Mouse (Mus musculus) left cerebral cortex, postnatal 4 days (tissue): ENCODE measurements around the gene Gapdh. TPM values are rescaled to one million over a fixed set of nuclear protein-coding genes. Genes with fewer than 3 reads are reported as not detected.

ENCODE experiments used
- DNase-seq: peaks from one replicate; pipeline ENCODE4 v3.0.0-alpha.2; 2022
- intact Hi-C: fragments of 180-260 bp; cut with DNase I; formaldehyde crosslinking; loops from one replicate; pipeline ENCODE4 v1.15.1; 2025
- microRNA-seq: library from miRNA; unstranded; fragments of <30 nt; microRNA quantifications from one replicate; pipeline ENCODE4 v1.2.0, GENCODE M21; 2022
- total RNA-seq, 2 experiments: library from RNA; stranded (reverse); gene quantifications; 2 replicates each; pipeline ENCODE4 v1.2.3; 2021

The Gapdh gene
- total RNA-seq, 2 experiments from 2014 or later = 1,244 to 1,314 TPM

- intact Hi-C loops = no loop called here
- DNase-seq = no peak
Measured at GRCm38 (mm10) chr6:125128724-125129123, 37.5 kb downstream of the Gapdh start.

GRCm38 (mm10) chr6:125119387-125119786, 46.9 kb downstream of the Gapdh start:
- DNase-seq = no peak
- intact Hi-C loops = no loop called here

- intact Hi-C loops = no loop called here
- DNase-seq = no peak
Measured at GRCm38 (mm10) chr6:125112553-125112952, 53.7 kb downstream of the Gapdh start.

Small RNA genes lying within 50 kb of the gene (microRNA-seq; reads per million reads assigned to microRNA genes)
- gene Mir3098 = not detected

Other genes with a start within 250 kb of the Gapdh start
- 1,000 to 10,000 TPM; 1,603 to 1,633 TPM for gene Ptms, start 246.4 kb downstream of the Gapdh start, total RNA-seq
- gene Mlf2, start 235.1 kb downstream of the Gapdh start, total RNA-seq = 100 to 1,000 TPM; 467 to 469 TPM
- 10 to 100 TPM; 67.8 to 72.6 TPM for gene Cops7a, start 200.9 kb downstream of the Gapdh start, total RNA-seq
- 10 to 100 TPM; 89.1 to 97.3 TPM for gene Pianp, start 169.8 kb downstream of the Gapdh start, total RNA-seq
- 10 to 100 TPM; 51.8 to 56.1 TPM for gene Zfp384, start 157.3 kb downstream of the Gapdh start, total RNA-seq
- gene Ing4, start 126.7 kb downstream of the Gapdh start, total RNA-seq = 10 to 100 TPM; 67.4 to 72.0 TPM
- 10 to 100 TPM; 11.7 to 13.0 TPM for gene Acrbp, start 116.8 kb downstream of the Gapdh start, total RNA-seq
- 1 to 10 TPM; 1.3 TPM for gene Lpar5, start 98.5 kb downstream of the Gapdh start, total RNA-seq
- gene Chd4, start 70.5 kb downstream of the Gapdh start, total RNA-seq = 100 to 1,000 TPM; 173 to 175 TPM
- 10 to 100 TPM; 43.0 to 44.5 TPM for gene Nop2, start 34.6 kb downstream of the Gapdh start, total RNA-seq
- 10 to 100 TPM; 27.0 to 28.3 TPM for gene Iffo1, start 21.2 kb downstream of the Gapdh start, total RNA-seq
- 10 to 100 TPM; 44.9 to 51.4 TPM for gene Ncapd2, start 25.2 kb upstream of the Gapdh start, total RNA-seq
- 10 to 100 TPM; 67.7 to 72.7 TPM for gene Mrpl51, start 25.3 kb upstream of the Gapdh start, total RNA-seq
- 10 to 100 TPM in 1 of 2 experiments, 1 to 10 TPM in 1; 7.0 to 10.2 TPM for gene Vamp1, start 49.1 kb upstream of the Gapdh start, total RNA-seq
- gene Tapbpl, start 65.4 kb upstream of the Gapdh start, total RNA-seq = 1 to 10 TPM; 1.7 to 1.9 TPM
- not detected for gene Cd27, start 70.5 kb upstream of the Gapdh start, total RNA-seq
- not detected for gene Tuba3a, start 119.6 kb upstream of the Gapdh start, total RNA-seq
- gene Ltbr, start 147.4 kb upstream of the Gapdh start, total RNA-seq = 10 to 100 TPM in 1 of 2 experiments, 1 to 10 TPM in 1; 9.6 to 10.7 TPM
- gene Scnn1a, start 154.2 kb upstream of the Gapdh start, total RNA-seq = 1 to 10 TPM; 1.5 to 2.1 TPM
- gene Tnfrsf1a, start 182.9 kb upstream of the Gapdh start, total RNA-seq = 10 to 100 TPM; 11.2 to 12.0 TPM
- gene Plekhg6, start 214.3 kb upstream of the Gapdh start, total RNA-seq = not detected